Mouse (Mus musculus) spleen, postnatal 10 days (tissue): Measurements from ENCODE around the gene Trpm8.

ENCODE experiments used
- DNase-seq, 2 experiments: peaks; one replicate each; pipeline ENCODE4 v3.0.0; 2021 to 2022; ENCODE audit warnings: low spot score in 2 of 2

Gene Trpm8

DNA sequence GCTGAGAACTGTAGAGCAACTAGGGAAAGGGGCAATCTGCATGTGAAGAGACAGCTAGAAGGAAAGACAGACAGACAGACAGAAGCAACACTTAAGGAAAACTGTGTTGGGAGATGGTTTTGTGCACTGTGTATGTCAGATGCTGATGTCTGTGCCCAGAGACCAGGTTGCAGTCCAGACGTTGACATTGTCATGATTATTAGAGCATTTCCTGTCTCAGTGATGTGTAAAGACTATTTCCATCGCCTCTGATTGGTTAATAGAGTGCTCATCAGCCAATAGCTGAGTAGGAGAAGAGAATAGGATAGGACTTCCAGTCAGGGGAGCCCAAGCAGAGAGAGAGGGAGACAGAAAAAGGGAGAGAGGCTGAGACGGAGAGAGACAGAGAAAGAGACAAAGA, 155.1 kb downstream of the Trpm8 start:
- no peak for DNase-seq

DNA sequence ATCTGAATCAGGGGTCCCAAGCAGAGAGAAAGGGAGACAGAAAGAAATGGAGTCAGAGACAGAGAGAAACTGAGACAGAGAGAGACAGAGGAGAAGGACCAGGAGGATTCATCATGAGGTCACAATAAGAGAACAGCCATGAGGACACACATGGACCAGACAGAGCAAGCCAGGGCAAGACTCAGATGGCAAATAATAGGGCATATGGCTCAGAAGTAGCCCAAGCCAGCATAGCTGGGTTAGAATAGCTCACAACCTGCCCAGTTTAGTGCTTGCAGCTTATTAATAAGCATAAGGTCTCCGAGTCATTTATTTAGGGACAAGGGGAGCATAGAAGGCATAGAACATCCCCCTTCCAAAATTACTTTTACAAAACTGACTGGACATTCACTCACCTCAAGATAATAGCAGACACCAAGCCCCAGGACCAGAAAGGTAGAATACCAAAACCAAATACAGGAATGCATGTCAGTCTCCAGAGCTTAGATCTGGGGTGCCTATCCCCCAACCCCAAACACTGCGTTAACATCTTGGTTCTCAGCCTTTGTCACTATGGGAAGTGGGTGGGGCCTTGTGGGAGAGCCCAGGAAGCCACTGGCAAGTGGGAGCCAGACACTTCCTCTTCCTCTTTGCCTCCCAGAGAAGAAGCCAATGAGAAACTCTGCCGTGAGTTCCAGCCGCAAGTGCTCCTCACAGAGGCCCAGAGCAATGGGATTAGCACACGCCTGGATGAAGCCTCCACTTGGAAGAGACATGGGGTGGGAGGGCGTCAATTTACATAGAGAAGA, 155.8 kb downstream of the Trpm8 start:
- no peak for DNase-seq

DNA sequence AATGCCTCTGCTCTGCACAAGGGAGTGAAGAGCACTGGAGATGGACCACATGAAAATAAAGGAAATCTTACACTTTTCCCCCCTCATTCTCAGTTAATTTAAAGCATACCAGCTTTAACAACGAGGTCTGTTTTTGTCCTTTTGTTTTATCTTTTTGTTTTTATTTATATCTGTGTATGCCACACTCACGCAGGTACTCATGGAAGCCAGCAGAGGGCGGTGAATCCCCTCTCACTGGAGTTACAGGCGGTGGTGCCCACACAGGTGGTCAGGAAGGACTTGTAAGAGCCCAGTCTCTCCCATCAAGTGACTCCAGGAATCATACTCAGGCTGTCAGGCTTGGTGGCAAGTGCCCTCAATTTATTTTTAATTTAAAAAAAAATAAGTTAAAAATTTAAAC, 156.6 kb downstream of the Trpm8 start:
- no peak for DNase-seq

DNA sequence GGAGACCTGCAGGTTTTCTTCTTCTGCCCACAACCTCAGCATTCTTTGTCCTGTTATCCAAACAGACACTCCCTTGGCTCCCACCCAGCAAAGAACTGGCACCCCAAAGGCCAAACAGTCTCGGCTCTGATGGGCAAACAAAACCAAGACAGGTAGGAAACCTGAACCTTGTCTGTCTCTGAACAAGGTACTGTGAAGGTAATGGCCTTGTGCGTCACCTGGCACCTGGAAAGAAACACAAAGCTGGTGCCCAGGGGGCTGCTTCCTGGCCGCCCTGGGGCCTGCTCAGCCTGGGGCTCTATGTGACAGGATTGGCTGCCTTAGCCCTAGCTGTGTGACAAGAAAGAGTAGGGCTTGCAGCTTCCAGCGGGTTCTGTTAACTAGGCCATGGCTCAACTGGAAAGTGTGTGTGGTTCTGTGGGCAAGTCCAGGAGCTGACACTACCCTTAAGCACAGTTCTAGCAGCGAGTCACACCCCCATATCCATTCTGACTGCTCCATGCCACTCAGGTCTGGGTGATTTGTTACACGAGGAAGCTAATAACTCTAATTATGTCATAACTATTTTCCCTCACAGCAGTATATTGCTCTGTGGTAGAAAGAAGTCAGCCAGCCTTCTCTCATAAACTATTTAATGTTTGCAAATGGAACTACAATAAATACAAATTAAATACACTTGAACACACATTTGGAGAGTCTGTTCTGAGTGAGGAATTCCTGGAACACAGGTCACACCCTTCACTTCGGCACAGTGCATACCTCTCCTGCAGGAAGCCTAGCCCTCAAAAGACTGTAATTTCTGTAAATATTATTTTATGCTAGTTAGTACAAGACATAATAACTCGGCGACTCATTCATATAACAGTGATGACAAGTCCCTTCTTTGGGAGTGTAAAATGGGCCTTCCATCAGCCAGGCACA, 160.0 kb downstream of the Trpm8 start:
- no peak for DNase-seq
